Mouse (Mus musculus): ENCODE results near the gene Mettl1.

Mettl1 gene

DNA sequence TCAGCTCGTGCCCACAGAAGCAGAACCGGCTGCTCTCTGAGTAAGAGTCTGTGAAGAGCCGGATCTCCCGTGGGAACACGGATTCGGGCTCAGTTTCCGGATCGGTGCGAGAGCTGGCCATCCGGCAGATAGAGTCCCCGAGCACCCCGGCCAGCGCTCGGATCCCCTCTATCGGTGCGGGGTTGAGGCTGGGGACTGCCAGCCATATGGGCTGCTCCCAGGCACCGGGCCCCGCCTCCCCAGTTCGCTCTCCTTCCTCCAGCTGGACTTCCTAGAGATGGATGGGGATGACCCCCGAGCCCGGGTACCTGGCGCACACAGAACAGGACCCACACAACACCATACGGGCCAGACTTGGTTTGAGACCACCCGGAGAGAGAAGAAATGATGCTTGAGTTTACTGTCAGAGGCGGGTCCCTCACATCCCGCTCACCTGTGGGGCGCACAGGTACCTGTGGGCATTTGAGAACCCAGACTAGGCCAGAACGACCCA is at the start of gene Mettl1, which contains the start of gene Eef1akmt3:
Mettl1 (plus strand) TSS at position 141 of the 493 bp plus-strand sequence.
Eef1akmt3 (minus strand) TSS at position 240 of the 493 bp plus-strand sequence.
- no peak for DNase-seq (ENCODE audit: extremely low spot score)

DNA sequence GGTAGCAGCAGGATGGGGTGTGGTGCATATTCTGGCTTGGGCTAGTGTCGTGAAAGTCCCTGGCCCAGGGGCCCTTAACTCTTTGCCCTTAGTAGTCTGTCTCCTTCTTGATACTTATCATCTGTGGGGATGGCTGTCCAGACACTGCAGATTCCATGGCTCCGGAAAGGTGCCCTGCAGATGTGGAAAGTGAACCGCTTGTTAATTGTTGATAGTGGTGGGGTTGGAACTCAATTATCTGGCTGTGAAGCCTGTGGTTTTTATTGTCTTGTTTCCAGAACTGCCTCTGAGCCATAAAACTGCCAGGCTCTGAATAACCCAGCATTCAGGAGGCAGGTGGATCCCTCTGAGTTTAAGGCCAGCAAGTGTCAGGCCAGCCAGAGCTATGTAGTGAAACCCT is 49.5 kb upstream of the Mettl1 start:
- DNase-seq (ENCODE audit: extremely low spot score): no peak

DNA sequence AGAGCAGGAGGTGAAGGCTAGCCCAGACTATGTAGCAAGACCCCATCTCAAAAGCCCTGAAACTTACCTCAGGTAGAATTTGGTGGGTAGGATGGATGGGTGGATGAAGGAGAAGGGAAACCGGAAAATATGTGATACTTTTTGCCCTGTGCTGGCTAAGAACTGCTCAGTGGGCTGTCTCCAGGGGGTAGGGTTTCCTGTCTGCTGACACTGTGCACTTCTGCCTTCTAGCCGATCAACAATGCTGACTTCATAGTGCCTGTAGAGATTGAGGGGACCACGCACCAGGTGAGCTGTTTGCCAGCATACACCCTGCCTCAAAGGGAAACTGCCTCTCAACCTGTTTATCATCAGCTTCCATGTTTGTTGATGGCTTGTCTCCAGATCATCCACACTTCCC is 47.6 kb upstream of the Mettl1 start:
- no peak for DNase-seq (ENCODE audit: extremely low spot score)

DNA sequence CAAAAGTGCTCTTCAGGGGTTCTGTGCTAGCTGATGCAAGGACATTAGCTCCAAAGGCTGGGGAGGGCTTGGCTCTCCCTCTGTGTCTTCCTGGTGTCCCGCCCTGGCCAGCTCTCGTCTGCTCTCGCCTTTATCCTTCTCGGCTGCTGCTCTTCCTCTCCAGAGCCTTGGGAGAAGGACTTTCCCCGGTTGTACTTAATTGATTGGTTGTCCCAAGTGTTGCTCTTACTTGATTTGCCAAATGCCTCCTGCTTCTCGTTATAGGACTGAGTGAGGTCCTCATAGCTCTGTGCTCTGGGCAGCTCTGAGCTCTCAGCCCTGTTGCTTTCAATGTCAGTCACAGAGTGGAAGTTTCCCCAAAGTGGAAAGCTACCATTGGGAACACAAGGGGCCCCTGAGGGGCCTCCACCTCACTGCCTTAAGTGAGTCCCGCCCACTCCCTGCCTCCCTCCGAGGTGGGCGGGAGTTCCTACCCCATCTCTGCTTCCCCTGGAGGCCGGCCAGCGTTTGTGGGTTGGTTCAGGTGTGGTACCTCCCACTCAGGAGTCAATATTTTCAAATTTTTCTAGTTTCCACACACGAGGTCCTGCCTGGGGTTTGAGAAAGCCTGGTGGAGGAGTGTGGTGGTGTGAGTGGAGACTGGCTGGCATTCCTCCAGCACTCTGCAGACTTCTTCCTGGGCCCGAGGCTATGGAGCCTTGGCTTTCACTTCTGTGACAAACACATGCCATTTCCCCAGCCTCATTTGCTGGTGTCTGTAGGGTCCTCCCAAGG is 43.7 kb upstream of the Mettl1 start:
- no peak for DNase-seq (ENCODE audit: extremely low spot score)

DNA sequence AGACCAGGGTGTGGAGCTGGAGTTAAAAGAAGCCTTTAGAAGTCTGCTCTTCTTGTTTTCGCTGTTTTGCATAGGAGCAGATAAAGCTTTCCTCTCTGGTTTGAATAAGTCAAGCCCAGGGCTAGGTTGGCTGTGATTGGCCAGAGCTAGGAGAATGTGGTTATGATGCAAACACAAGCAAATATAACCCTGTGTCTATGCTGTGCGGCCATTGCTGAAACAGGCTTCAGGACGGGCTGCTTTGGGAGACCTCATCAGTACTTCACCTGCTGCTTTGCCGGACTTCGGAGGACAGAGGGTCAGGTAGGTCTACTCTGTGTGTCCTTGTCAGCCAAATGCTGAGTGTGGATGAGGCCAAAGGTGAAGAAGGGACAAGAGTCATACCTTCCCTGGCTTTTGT is 40.7 kb upstream of the Mettl1 start, which contains the start of gene Avil:
Avil (plus strand) TSS at position 181 of the 400 bp plus-strand sequence.
- DNase-seq (ENCODE audit: extremely low spot score): no peak

DNA sequence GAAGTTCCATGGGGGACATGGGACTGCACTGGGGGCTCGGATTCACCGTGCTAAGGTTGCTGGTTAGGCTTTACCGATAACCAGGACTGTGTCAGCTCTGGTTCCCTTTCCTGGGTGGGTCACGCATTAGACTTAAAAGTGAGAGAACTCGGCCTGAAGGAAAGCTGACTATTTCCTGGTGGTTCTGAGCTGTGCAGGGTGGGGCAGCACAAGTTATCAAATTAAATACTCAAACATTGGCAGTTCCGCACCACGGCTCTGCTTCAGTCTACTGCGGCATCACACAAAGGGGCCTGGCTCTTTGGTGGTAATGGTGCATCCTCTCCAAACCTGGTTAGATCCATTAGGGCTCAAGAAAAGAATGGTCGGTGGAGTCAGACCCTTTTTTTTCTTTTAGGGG is 39.9 kb upstream of the Mettl1 start:
- DNase-seq (ENCODE audit: extremely low spot score): no peak

DNA sequence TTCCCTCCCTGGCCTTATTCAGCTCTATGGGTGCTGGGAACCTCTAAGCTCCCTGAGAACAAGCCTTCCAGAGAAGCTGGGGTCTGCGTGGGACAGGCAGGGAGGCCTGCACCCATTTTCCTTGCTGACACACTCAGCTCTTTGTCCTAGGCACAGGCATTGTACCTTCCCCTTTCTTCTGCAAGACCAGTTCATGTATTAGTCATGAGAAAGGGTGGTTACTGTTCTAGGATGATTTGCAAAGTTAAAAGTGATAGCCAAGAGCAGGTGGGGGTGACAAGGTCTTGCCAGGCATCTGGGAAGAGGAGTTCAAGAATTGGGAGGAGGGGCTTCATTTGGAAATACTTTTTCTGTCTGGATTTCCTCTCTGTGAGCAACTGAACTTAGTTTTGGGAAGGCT is 39.2 kb upstream of the Mettl1 start:
- DNase-seq (ENCODE audit: extremely low spot score): no peak

DNA sequence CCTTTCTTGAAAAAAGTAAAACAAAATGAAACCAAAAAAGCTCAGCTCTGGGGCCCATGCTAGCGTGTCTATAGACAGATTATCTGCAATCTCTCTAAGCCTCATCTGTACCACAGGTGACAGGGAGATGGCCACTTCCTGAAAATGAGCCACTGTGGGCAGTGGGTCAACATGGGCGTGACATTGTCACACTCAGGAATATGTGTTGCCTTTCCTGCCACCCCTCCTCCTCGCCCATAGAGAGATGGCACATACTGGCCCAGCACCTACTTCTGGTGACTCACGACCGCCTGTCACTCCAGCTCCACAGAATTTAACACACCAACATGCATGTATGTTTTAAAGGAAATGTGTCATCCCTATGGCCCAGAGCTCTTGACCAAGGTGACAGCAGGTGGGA is 38.4 kb upstream of the Mettl1 start:
- DNase-seq (ENCODE audit: extremely low spot score): no peak

DNA sequence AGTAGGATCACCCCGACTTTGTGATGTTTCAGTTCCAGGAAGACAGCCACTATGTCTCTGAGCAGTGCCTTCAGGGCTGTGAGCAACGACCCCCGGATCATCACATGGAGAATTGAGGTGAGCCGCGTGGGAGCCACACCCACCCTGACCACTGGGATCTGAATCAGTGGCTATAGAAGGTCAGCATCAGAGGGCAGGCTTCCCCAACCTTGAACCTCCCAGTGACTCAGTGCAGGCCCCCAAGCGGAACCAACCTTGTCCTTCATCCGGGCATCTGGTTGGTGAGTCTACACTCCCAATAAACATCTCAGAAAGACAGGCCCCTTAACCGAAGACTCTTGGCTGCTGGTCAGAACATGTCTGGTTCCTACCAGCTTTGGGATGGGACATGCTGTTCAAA is 37.9 kb upstream of the Mettl1 start:
- no peak for DNase-seq (ENCODE audit: extremely low spot score)

DNA sequence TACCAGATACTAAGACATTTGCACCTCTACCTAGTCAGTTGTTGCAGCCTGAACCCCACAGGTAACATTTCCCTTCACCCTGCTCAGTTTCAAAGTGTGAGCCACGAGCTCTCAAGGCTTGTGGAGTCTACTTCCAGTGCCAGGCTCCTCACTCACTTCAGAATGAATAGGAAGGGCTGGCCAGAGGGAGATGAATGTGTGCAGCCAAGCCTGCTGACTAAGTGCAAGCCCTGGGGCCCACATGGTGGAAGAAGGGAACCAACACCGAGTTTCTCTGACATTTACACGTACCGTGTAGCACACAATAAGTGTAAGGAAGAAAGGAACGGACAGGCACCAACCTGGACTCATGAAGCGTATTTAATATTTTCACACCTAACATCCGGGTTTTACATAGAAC is 37.4 kb upstream of the Mettl1 start:
- DNase-seq (ENCODE audit: extremely low spot score): no peak

DNA sequence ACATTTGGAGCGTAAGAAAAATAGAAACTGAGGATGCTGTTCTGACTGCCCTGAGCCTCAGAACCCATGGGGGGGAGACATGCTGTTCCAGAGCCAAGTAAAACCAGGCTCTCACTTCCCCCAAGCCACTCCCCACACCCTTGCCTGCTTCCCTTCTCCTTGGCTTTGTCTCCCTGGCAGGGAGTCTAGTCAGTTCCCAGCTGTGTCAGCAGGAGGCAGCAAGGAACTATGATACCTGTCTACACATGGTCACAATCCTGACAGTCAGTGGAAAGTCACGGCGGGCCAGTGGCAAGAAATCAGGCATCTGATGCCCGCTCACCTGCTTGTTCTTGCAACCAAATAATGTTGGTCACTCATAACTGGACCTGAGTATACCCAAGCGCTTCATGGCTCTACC is 24.7 kb upstream of the Mettl1 start:
- no peak for DNase-seq (ENCODE audit: extremely low spot score)

DNA sequence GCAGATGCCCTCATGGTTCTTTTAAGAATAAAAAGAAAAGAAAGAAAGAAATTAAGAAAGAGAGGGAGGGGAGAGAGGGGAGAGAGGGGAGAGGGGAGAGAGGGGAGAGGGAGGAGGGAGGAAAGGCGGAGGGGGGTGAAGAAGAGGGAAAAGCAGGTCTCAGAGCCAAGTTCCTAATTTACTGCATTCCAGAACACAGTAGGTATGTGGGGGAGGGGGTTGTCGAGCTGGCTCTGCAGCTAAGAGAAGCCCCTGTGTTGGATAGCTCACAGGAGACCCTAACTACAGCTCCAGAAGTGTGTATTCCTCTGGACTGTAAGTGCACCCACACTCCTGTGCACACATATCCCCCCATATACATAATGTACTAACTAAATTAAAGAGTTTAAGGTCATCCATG is 24.1 kb upstream of the Mettl1 start:
- no peak for DNase-seq (ENCODE audit: extremely low spot score)

DNA sequence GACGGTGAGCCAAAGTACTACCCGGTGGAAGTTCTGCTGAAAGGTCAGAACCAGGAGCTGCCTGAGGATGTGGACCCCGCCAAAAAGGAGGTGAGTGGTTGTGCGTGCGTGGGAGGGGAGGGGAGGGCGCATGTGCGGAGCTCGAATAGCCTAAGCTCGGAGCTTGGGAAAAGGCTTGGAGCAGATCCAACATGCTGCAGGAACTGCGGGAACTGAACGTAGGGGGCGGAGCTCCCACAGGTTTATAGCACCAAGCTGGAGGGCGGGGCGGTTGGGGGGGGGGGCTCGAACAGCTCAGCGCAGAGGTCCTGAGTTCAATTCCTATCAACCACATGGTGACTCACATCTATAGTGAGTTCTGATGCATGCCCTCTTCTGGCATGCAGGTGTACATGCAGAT is 22.8 kb upstream of the Mettl1 start:
- DNase-seq (ENCODE audit: extremely low spot score): no peak

DNA sequence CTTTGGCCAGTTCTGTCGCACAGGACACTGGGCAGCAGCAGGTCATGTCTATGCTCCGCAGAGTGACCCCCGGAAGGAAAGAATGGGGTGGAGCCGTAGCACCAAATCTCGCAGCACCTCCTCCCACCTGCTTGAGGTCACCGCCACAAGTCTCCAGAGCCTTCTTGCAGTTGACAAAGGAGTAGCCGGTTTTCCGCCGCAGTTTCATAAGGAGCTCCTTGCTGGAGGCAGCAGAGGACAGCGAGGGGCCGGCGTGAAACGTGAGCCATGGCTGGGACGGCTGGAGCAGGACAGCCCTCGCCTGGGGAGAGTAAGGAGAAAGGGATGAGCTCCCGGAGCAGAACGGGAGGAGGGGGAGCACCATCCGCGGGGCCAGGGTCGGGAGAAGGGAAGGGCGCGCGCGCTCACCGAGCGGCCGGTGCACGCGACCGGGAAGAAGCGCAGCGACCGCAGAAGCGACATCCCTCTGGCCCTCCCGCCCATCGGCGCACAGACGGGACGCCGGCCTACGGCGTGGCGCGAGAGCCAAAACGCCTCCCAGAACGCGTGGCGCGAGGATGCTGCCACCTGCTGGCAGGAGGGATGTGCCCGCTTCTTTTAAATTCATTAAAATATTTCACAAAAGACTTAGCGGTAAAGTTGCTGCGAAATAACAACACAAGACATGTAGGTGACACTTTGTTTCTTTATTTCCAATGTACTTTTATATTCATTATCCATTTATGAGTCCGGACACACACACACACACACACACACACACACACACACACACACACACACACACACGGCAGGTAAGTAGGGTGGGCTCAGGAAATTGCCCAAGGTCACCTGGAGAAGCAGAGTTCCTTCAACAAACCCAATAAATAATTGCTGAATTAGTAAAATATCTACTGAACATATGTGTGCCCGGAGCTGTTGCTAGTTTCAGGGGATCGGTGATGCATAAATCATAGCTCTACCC is 10.6 kb upstream of the Mettl1 start, which contains the start of gene Tsfm:
Tsfm (minus strand) TSS at position 505 of the 961 bp plus-strand sequence.
- peak; percentile 89 for DNase-seq (ENCODE audit: extremely low spot score)

DNA sequence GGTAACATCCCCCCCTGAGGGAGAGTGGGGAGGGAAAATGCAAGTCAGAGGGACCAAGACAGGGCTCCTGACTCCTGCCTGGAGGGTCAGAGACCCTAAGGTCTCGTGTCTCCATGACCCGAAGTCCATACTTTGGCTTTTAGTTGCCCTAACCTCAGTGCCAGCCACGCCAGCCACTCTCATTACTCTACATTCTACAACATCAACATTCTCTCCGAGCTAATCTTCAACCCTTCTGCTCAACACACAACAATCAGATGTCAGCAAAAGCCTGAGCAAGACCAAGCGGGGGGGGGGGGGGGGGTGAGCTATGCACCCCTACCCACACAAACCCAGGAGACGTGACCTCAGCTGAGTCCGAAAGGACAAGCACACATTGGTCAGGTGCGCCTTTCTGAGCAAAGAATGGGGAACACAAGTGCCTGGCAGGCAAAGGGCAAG is 7.9 kb upstream of the Mettl1 start:
- DNase-seq (ENCODE audit: extremely low spot score): no peak

DNA sequence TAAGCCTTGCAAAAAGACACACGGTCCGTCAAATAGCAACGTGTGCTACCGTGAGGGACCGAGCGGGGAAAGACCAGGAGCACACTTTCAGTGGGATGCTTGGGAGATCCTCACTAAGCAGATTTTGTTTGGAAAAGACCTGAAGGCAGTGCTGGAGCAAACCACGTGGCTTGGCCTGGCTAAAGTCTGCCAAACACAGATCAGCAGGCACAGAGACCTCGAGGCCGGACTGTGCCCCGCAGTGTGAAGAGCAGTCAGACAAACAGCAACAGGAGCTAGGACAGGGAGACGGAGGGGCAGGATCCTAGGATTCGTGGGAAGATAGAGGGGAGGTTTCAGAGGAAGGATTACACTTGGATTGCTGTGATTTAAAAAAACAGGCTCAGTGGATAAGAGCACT is 4.9 kb upstream of the Mettl1 start:
- no peak for DNase-seq (ENCODE audit: extremely low spot score)

DNA sequence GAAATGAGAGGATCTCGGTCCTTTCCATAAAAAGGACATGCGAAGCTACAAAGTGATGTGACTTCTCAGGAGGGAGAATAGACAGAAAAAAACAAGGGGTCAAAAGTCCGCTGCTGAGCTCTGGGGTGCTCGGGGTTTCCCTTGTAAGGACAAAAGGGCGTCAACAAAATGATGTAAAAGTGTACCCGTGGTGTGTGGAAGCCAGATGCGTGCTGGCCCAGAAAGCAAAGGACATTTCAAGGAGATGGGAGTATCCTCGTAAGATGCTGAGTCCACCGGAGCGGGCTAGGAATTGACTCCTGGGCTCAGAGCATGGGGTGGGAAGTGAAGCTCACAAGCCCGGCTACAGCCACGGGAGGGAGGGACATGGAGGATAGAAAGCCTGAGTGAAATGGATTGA is 3.6 kb upstream of the Mettl1 start:
- no peak for DNase-seq (ENCODE audit: extremely low spot score)

DNA sequence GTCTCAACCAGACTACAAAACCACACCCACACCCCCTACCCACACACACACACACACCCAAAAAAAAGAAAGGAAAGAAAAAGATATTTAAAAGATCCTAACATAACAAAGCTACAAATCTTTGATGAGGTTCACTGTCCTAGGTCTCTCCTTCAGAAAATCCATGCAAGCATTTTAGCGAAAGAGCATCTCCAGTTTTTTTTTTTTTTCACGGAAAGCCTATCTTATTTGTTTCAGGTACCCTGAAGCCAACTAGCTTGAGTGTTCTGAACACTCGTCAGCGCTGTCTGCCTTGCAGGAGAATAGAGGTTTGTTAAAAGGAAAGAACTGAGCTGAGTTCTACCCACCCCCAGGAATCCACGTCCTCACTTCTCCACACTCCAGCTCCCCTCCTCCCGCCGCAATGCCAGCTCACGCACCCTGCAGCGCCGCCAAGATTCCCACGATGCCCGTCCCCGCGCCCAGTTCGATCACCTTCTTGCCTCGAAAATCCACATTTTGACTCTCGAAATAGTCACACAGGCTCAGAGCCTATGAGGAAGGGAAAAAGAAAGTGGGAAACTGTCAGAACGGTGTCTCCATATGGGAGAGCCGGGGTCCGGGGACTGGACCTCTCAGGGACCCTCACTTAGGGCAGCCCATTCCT is 522 bp upstream of the Mettl1 start:
- no peak for DNase-seq (ENCODE audit: extremely low spot score)

DNA sequence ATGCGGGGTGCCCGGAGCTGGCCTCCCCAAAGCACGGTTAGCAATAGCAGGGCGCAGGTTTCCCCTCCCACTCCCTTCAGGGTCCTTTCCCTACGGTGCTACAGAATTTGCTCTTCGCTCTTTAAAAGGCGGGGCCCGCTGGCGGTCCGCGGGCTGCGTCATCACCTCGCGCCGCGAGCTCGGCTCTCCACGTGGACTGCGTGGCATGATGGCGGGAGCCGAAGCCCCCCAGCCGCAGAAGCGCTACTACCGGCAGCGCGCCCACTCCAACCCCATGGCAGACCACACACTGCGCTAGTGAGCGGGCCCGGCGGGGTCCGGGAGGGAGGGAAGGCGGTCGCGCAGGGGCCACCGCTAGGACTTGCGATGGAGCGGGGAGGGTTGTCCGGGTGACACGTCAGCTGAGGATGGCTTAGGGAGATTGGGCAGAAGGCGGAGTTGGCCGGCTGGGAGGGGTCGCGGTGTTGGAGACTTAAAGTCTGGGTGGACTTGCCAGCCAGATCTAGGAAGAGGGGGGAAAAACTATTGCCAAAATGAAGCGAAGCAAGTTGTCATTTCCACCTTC is 642 bp downstream of the Mettl1 start:
- DNase-seq (ENCODE audit: extremely low spot score): peak; percentile 96

DNA sequence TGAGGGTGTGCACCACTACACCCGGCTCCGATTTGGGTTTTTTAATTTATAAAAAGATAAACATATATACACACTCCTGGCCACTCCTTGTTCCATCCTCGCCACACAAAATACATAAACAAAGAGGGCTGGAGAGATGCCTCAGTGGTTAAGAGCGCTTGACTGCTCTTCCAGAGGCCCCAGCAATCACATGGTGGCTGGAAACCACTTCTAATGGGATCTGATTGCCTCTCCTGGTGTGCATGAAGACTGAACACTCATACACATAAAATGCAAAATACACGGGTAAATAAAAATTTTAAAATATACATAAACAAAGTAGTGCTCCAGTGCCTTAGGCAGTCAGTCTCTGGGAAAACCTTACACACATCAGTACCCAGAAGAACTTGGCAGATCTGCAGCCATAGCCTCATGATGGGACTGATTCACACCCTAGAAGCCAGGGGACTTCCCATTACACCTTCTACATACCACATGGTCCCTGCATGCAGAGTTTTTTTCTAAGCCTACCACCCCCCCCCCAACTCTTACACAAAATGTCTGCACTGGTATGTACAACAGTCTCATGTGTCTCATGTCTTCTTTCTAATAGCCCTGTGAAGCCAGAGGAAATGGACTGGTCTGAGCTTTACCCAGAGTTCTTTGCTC is 1.4 kb downstream of the Mettl1 start:
- no peak for DNase-seq (ENCODE audit: extremely low spot score)

DNA sequence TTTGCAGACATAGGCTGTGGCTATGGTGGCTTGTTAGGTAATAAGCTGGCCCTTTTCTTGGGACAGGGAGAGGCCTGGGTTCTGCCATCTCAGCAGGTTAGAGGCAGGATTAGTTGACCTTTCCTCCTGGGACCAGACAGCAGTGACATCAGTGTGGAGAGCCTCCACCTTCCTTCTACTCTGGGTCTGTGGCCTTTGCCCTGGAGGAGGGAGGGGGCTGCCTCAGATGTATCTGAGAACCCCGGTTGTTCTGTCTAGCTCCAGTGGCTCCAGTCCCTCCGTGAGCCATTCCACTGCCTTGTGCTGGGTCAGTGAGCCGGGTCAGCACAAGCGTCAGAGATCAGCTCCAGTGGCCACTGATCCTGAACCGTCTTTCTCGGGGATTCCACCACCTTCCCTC is 2.0 kb downstream of the Mettl1 start:
- no peak for DNase-seq (ENCODE audit: extremely low spot score)
